Mouse (Mus musculus): Measurements from ENCODE around the gene Hs1bp3.

Hs1bp3 gene

GRCm38 (mm10) chr12:8301841-8302431, 11.3 kb upstream of the Hs1bp3 start, which contains the start of gene Gdf7:
Gdf7 (minus strand) TSS chr12:8301954.
- no peak for DNase-seq (ENCODE audit: low read depth, low spot score)

- no peak for DNase-seq (ENCODE audit: low read depth, low spot score)
These were observed 8.0 kb upstream of the Hs1bp3 start for GRCm38 (mm10) chr12:8305258-8305657.

GRCm38 (mm10) chr12:8306432-8306831, 6.8 kb upstream of the Hs1bp3 start:
- no peak for DNase-seq (ENCODE audit: low read depth, low spot score)

DNA sequence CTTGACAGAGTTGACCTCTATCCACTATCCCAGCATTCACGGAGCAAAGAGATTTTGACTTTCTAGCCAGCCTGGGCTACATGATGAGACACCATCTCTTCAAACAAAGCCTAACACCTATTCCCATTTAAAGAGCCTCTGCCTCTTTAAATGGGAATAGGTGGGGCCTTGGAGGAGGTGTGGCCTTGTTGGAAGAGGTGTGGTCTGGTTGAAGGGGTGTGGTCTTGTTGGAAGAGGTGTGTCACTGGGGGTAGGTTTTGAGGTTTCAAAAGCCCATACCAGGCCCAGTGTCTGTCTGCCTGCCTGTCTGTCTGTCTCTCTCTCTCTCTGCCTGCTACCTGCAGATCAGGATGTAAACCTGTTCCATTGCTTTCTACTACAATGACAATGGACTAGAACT, 6.3 kb upstream of the Hs1bp3 start:
- no peak for DNase-seq (ENCODE audit: low read depth, low spot score)

DNA sequence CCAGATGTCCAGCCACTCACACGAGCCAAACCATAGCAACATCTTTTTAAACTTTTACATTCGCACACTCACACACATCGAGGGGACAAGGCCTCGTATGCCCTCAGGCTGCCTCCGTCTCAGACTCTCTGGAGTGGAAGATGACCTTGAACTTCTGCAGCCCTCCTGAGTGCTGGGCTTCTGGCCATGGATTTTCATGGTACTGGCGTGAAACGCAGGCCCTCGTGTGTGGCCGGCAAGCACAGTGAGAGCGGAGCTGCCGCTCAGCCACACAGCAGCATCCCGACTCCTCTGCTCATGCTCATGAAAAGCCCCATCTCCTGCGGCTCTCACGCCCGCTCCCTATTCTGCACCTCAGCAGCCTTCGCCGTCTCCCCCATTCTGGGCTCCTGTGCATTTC, 2.2 kb upstream of the Hs1bp3 start:
- no peak for DNase-seq (ENCODE audit: low read depth, low spot score)

DNA sequence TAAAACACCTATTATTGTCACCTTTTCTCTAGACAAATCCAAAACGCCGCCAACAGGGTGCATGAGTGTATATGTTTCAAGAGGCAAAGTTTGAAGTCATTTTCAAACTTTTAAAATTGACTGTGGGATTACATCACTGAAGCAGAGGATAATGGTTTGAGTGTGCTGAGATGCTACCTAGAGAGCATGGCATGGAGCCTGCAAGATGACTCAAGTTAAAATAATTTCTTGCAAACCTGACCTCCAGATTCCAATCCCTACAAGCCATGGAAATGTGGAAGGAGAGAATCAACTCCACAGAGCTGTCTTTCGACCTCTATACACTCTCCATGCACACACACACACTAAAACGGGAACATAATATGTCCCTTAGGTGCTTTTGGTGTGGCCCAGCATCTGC, 966 bp upstream of the Hs1bp3 start:
- DNase-seq (ENCODE audit: low read depth, low spot score) = no peak

DNA sequence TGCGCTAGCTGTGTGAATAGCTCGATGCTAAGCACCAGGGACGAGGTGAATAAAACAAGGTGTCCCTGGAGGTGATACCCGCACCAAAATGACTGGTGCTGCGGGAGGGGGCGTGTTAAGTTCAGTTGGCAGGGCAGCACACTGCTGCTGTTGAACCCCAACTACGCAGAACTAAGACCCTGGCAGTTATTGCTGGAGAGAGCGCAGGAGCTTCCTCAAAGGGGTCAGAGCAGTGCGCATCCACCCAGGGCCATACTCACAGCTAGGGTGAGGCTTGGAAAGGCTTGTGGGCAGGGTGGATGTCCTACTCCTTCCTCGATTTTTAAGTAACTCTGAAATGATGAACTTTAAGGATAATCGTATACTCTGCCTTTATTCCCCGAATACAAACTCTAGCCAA, 541 bp downstream of the Hs1bp3 start:
- no peak for DNase-seq (ENCODE audit: low read depth, low spot score)

DNA sequence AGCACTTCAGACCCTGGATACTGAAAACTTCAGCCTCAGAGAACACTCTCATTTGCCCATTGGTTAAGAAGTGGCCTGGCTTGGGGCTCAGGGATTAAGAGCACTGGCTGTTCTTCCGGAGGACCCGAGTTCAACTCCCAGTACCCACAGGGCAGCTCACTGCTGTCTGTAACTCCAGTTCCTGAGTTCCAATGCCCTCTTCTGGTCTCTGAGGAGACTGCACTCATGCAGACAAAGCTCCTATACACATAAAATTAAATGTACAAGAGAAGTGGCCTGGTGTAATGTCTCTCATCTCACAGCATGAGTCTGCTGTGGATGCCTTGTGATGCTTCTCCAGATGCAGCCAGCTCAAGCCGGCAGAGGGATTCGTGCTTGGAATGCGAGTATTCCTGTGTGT, 3.3 kb downstream of the Hs1bp3 start:
- no peak for DNase-seq (ENCODE audit: low read depth, low spot score)

GRCm38 (mm10) chr12:8320084-8320713, 7.0 kb downstream of the Hs1bp3 start:
- DNase-seq (ENCODE audit: low read depth, low spot score) = no peak

DNA sequence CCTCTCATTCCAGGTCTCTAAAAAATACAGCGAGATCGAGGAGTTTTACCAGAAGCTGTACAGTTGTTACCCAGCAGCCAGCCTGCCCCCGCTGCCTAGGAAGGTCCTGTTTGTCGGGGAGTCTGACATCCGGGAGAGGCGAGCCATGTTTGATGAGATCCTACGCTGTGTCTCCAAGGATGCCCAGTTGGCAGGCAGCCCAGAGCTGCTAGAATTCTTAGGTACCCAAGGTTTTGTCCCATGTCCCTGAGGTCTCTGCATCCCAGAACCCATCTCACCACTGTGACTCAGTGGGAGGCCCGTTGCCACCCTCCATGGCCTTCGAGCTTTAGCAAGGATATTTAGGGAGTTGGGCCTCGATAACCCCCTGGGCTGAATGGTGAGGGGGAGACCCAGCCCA, 8.3 kb downstream of the Hs1bp3 start:
- no peak for DNase-seq (ENCODE audit: low read depth, low spot score)

DNA sequence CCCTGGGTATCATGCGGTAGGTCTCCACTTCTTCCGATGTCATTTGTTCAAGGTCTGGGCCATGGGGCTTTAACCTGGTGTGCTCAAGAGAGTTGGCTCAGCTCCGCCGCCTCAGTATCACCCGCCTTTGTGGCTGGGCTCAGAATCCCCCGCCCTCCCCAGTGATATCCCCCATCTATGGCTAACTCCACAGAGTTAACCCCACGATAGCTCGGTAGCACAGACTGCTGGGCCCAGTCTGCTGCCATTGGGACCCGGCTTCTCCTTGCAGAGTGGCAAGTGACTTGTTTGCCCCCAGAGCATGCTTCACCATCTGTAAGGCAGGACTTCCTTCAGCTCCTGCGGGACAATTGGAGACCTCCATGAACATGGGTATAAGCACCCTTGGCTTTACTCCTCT, 10.9 kb downstream of the Hs1bp3 start:
- no peak for DNase-seq (ENCODE audit: low read depth, low spot score)

DNA sequence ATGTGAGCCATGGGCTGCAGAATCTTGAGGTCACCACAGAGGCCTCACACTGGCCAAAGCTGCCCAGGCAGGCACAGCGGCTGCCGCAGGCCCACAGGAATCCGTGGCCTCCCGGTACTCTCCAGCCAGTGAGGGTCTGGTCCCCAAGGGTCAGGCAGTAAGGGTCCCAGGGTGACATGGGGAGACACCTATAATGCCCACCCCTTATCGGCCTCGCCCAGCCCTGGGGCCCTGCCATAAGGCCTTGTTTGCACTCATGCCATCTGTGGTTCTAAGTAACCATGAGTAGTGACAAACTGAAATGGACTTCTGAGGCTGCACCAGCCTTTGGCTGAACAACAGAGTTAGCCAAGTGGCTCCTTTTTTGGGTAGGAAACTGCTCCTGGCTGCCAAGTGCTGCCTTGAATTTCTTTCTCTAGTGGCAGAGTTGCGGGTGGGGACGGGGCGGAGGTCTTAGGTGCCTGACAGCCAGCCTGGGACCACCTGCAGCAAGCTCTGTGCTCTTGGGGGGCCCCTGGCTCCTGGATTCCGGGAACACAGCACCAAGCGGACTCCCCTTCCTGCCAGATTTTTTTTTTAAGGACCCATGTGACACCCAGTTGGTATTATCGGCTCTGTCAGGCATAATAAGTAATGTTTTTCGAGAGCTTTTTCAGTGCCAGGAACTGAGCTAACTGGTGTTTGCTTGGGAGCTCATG, 12.2 kb downstream of the Hs1bp3 start:
- no peak for DNase-seq (ENCODE audit: low read depth, low spot score)

DNA sequence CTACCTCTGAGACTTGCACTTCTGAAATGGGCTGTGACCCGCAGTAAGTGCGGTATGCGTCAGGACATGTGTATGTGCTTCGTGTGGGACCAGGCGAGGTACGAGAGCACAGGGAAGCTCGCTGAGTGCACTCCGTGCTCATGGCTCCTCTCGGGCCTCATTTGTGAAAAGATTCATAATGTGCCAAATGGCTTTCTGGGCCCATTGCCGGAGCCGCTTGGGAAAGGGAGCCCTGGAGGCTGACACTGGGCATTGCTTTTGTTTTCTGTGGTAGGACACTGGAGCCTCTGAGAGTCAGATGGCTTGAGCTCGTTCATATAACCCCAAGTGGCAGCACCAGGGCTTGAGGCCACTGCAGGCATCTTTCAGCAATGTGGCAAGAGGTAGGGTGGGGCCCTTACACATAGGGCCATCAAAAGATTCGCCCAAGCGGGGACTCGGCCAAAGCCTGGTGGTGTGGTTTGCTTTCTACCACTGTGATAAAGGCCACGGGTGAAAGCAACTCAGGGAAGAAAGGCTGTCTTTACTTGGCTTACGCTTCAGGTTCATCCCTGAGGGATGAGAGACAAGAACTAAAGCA, 12.8 kb downstream of the Hs1bp3 start:
- DNase-seq (ENCODE audit: low read depth, low spot score) = no peak

GRCm38 (mm10) chr12:8326825-8327674, 13.8 kb downstream of the Hs1bp3 start:
- peak; percentile 87 for DNase-seq (ENCODE audit: low read depth, low spot score)

DNA sequence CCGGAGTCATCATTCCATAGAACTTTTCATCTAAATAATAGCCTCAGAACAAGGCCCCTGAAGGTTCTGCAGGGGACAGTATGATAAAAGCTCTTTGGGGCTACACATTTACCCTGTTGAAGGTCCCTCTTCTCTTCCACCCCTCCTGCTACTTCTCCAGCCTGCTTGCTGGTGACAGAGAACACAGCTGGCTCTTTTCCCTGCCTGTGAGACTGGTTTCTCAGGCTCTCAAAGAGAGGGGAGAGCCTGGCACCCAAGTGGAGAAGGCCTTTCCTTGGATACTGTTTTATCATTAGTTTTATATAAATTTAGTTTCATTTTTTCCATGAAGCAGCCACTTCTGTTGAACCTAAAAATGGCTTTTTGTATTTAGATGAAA, 14.4 kb downstream of the Hs1bp3 start:
- DNase-seq (ENCODE audit: low read depth, low spot score) = no peak

GRCm38 (mm10) chr12:8329236-8329635, 16.0 kb downstream of the Hs1bp3 start:
- DNase-seq (ENCODE audit: low read depth, low spot score) = no peak

DNA sequence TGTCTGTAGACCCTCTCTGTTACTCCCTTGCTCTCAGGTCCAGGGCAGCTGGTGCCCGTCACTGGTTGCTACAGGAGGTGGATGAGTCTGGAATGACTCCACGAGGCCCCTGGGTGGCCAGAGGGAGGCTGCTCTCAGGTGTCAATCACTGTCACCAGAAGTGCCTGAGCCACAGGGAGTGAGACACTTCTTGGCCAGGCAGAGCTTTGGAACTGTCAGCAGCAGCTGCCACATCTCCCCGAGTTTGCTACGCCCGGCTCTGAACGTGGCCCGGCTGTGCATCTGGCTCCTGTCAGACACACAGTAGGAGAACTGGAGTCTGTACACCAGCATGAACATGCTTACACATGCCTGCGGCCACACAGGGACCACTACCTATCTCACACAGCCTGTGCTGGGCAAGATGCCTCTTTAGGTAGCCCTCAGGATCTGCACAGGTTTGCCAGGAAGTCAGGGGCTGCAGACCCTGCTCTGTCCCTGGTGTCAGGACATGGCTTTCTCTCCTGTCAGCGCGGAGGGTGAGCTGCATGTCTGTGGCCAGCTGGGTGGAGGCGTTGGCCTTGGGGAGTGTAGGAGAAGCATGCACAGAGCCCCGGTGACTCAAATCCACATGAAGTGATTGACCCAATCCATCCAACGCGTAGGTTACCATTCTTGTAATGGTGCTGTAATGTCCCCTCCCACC, 18.4 kb downstream of the Hs1bp3 start:
- DNase-seq (ENCODE audit: low read depth, low spot score) = no peak

DNA sequence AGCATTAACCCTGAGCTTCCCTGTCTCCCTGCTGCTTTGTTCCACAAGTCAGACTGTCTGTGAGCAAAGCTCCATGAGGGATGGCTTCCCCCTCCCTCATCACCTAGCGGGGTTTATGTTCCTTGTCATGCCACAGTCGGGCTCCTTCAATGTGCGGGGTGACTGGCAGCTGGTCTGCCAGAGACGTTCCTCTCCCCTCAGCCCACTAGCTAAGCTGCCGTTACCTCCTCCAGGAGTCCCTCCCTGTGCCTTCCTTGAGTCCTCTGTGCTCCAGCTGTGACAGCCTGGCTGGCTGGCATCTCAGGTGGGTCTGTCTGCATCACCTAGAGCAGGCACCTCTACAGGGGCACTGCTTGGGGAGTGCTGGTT, 18.9 kb downstream of the Hs1bp3 start:
- DNase-seq (ENCODE audit: low read depth, low spot score) = no peak

GRCm38 (mm10) chr12:8333617-8334016, 20.4 kb downstream of the Hs1bp3 start:
- DNase-seq (ENCODE audit: low read depth, low spot score) = no peak

- no peak for DNase-seq (ENCODE audit: low read depth, low spot score)
These were observed 21.0 kb downstream of the Hs1bp3 start for GRCm38 (mm10) chr12:8334261-8334660.

DNA sequence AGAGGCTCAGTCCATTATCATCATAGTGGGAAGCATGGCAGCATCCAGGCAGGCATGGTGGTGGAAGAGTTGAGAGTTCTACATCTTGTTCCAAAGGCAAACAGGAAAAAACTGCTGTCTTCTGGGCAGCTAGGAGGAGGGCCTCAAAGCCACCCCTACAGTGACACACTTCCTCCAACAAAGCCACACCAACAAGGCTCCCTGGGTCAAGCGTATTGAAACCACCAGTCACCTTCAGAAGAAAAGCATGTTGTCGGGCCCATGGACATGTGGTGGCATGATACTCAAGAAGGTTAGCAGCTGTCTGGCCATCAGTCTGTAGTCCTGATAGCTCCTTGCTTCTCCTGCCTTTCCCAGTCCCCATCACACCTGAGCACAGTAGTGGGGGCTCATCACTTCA, 22.3 kb downstream of the Hs1bp3 start:
- DNase-seq (ENCODE audit: low read depth, low spot score) = no peak
